Mouse (Mus musculus): ENCODE data around the gene C1rl. TPM values are rescaled to one million over a fixed set of nuclear protein-coding genes. Genes with fewer than 3 reads are reported as not detected.
"Not testable (repeated sequence)": the region's sequence is repeated elsewhere in the genome, so short reads cannot be mapped to it uniquely, and the experiment has no call there.

C1rl gene
- total RNA-seq, 2 experiments from 2014 or later = 0.25 to 0.37 TPM

DNA sequence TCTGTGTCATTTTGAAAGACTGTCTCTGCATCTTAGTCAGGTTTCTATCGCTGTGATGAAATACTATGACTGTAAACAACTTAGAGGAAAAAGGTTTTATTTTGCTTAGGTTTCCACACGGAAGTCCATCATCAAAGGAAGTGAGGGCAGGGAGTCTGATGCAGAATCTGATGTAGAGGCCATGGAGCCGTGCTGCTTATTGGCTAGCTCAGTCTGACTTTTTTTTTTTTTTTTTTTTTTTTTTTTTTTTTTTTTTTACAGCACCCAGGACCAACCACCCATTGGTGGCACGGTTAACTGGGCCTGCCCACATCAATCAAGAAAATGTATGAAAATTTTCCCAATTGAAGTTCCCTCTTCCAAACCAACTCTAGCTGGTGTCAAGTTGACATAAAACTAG lies 4.0 kb upstream of the C1rl start:
- no peak overlapping the region for H3K4me3 ChIP-seq
- no peak for DNase-seq (ENCODE audit: extremely low spot score in 1 of 2, low spot score in 2 of 2)
- TF ChIP-seq CTCF (IDR thresholded peaks at IDR 0.05) = no peak
- intact Hi-C loops (cut with DNase I) = no loop called here
- H3K27ac ChIP-seq = no peak overlapping the region

DNA sequence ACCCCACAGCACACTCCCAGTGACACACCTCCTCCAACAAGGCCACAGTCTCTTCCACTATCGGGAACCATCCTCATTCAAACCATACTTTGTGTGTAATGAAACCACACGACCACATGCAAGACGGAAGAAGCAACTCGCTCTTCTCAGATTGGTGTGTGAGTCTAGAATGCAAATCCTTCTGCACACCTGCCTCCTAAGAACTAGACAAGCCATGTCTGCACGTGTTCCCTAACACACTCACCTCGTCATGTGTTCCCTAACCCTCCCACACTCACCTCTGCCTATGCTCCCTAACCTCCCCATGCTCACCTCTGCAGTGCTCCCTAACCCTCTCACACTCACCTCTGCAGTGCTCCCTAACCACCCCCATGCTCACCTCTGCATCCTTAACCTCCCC lies 1.5 kb upstream of the C1rl start:
- H3K27ac ChIP-seq = no peak overlapping the region
- DNase-seq (ENCODE audit: extremely low spot score in 1 of 2, low spot score in 2 of 2) = no peak
- intact Hi-C loops (cut with DNase I) = loop anchor here (5.0 kb wide), 1 partner anchor 151 kb away; no protein-coding TSS in a partner anchor
- no peak for TF ChIP-seq CTCF (IDR thresholded peaks at IDR 0.05)
- no peak overlapping the region for H3K4me3 ChIP-seq

DNA sequence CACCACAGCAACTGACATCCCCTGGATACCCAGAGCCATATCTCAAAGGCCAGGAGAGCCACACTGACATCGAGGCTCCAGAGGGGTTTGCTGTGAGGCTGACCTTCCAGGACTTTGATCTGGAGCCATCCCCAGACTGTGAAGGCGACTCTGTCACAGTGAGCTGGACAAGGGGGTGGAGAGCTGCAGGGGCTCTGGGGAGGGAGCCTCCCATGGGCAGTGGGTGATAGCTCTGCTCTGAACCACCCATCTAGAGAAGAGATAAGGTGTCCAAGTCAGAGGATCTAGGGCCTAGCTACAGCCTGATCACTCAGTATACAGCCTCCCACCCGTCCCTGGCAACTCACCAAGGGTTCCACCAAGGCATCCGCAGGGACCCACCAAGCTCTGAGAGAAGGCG lies 973 bp downstream of the C1rl start:
- intact Hi-C loops (cut with DNase I) = loop anchor here (1.0 to 5.0 kb wide), 2 partner anchors 48 to 148 kb away; partner anchors contain the start of gene C1s1
- Histone ChIP-seq H3K4me3 (no peak overlapping the region), H3K27ac (no peak overlapping the region)
- DNase-seq (ENCODE audit: extremely low spot score in 1 of 2, low spot score in 2 of 2) = no peak
- TF ChIP-seq CTCF (IDR thresholded peaks at IDR 0.05) = no peak

DNA sequence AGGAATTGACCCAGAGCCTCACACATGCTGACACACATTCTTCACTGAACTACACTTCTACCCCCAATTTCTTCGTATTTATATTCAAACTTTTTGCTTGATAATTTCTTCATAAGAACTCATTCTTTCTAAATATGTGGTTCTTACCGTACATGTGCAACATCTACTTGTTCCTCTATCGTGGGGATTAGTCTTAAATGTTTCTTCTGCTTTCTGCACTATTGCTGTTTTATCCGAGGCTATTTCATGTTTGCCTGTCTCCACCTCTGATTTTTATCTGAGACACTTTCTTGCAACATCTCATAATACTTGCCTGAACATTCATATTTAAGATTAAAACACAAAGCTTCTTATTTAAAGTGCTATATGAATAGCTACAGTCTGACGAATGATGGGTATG lies 3.1 kb downstream of the C1rl start:
- TF ChIP-seq CTCF (IDR thresholded peaks at IDR 0.05) = no peak
- no peak for DNase-seq (ENCODE audit: extremely low spot score in 1 of 2, low spot score in 2 of 2)
- Histone ChIP-seq H3K27ac (no peak overlapping the region), H3K4me3 (no peak overlapping the region)
- intact Hi-C loops (cut with DNase I) = no loop called here

DNA sequence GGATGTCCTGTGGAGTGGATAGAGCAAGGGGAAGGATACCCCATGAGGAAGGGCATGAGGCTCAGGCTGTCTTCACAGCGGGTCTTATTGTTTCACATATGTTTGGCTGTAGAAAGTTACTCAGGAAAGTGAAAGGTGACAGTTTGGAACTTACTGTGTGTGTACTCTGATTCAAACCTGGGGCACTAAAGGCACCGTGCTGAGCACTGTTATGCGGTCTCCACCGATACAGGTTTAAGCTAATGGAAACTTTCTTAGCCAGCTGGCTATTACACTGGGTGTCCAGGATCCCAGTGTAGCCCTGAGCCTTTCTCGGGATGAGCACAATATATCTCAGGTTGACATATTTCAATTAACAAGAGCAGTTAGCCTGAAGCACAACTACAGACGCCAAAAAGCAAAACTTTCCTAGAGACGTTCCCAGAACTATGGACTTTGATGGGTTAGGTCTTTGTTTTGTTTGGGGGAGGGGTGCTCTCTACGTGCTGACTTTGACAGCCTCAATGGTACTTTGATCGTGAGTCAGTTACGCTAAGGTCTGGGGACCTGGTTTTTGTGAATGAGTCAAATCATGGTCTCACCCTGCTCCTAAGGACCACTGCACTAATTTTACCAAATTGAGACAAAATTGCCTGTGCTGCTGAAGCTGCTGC lies 7.1 kb downstream of the C1rl start:
- Histone ChIP-seq H3K27ac (no peak overlapping the region), H3K4me3 (no peak overlapping the region)
- no peak for DNase-seq (ENCODE audit: extremely low spot score in 1 of 2, low spot score in 2 of 2)
- TF ChIP-seq CTCF (IDR thresholded peaks at IDR 0.05) = no peak
- intact Hi-C loops (cut with DNase I) = no loop called here

DNA sequence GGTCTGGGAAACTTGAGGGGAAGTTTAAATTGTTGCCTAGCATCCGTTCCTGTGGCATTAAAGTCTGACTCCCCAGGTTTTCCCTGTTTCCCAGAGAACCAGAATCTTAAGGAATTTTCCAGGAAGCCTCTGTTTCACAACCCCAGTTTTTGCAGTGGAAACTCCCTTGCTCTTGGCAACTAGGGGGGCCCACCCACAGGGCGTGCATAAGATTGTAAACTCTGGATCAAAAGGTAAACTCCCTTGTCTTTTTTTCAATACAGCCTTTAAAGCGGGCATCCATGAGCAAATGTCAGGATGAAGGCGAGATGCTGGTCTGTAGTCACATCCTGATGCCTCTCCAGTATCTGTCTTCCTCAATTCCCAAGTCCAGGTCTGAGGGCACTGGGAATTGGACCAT lies 8.6 kb downstream of the C1rl start:
- H3K4me3 ChIP-seq = no peak overlapping the region
- no peak for TF ChIP-seq CTCF (IDR thresholded peaks at IDR 0.05)
- no peak for DNase-seq (ENCODE audit: extremely low spot score in 1 of 2, low spot score in 2 of 2)
- H3K27ac ChIP-seq = no peak overlapping the region
- intact Hi-C loops (cut with DNase I) = no loop called here

DNA sequence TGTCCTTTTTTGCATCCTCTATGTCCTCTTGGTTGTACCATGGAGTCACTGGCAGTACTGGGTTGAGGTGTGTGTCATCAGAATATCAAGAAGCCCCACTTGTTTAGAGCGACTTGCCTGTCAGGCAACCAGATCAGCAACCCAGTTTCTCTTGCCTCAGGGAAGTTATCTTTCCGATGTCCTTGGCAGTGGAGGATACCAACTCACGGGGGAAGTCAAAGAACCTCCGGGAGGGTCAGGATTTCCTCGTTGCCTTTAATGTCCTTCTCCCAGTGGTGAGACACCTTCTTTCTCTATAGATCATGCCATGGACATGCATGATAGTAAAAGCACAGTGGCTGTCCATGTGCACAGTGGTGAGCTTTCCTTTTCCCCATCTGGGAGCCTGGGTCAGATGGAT lies 9.1 kb downstream of the C1rl start:
- no peak overlapping the region for H3K4me3 ChIP-seq
- no peak overlapping the region for H3K27ac ChIP-seq
- DNase-seq (ENCODE audit: extremely low spot score in 1 of 2, low spot score in 2 of 2) = no peak
- TF ChIP-seq CTCF (IDR thresholded peaks at IDR 0.05) = no peak
- intact Hi-C loops (cut with DNase I) = no loop called here

DNA sequence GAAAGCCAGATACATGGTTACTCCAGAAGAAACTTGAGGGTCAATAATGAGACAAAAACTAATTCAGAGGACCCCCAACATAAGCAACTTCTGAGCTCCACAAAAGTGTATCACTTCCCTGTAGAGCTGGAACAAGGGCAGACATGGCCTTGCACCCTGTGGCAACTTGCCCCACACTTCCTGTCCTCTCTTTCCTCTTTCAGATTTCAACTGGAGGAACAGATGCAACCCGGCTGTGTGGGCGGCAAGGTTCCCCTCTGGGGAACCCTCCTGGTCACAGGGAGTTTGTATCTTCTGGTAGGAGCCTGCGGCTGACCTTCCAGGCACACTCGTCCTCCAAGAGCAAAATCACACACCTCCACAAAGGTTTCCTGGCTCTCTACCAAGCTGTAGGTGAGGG lies 12.1 kb downstream of the C1rl start:
- no peak for TF ChIP-seq CTCF (IDR thresholded peaks at IDR 0.05)
- H3K27ac ChIP-seq = no peak overlapping the region
- no peak for DNase-seq (ENCODE audit: extremely low spot score in 1 of 2, low spot score in 2 of 2)
- no peak overlapping the region for H3K4me3 ChIP-seq
- intact Hi-C loops (cut with DNase I) = no loop called here

DNA sequence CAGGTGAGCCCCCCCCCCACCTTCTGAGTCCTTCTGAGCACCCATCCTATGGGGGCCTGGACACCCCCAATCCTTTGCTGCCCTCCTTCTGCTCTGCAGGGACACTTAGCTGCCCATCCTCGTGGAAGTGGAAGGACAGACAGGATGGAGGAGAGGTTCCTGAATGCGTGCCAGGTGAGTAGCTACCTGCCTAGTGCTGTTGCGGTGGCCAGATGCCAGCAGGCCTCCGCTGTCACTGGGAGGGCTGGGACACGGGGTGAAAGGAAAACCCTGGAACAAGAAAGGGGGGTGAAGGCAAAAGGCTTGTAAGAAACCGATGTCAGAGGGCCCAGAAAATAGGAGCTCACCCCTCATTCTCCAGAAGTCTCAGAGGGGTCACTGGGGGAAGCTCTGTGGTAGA lies 14.1 kb downstream of the C1rl start:
- DNase-seq (ENCODE audit: extremely low spot score in 1 of 2, low spot score in 2 of 2) = no peak
- Histone ChIP-seq H3K27ac (no peak overlapping the region), H3K4me3 (no peak overlapping the region)
- intact Hi-C loops (cut with DNase I) = no loop called here
- no peak for TF ChIP-seq CTCF (IDR thresholded peaks at IDR 0.05)

DNA sequence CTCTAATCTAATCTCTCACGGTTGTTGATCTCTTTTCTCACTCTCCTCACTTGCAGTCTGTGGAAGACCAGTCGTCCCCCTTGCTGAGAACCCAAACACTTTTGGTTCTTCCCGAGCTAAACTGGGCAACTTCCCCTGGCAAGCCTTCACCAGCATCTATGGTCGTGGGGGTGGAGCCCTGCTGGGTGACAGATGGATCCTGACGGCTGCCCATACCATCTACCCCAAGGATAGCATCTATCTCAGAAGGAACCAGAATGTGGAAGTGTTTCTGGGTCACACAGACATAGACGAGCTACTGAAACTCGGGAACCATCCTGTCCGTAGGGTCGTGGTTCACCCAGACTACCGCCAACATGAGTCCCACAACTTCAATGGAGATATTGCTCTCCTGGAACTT lies 15.4 kb downstream of the C1rl start:
- Histone ChIP-seq H3K27ac (no peak overlapping the region), H3K4me3 (no peak overlapping the region)
- DNase-seq (ENCODE audit: extremely low spot score in 1 of 2, low spot score in 2 of 2) = peak in 1 of 2 experiments; percentile 18
- intact Hi-C loops (cut with DNase I) = no loop called here
- TF ChIP-seq CTCF (IDR thresholded peaks at IDR 0.05) = no peak

DNA sequence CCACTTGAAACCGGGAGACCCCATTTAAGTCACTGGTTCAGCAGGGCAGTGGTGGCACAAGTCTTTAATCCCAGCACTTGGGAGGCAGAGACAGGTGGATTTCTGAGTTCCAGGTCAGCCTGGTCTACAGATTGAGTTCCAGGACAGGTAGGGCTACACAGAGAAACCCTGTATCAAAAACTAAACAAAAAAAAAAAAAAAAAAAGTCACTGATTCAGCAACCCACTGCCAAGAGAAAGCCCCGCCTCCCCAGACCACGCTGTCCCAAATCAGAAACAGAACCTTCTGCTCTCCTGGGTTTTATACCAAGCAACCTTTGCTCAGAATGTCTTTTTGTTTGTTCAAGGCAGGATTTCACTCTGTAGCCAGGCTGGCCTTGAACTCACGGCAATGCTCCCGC lies 16.3 kb downstream of the C1rl start:
- intact Hi-C loops (cut with DNase I); H3K27ac ChIP-seq; H3K4me3 ChIP-seq; DNase-seq (ENCODE audit: extremely low spot score in 1 of 2, low spot score in 2 of 2): not testable (repeated sequence)

DNA sequence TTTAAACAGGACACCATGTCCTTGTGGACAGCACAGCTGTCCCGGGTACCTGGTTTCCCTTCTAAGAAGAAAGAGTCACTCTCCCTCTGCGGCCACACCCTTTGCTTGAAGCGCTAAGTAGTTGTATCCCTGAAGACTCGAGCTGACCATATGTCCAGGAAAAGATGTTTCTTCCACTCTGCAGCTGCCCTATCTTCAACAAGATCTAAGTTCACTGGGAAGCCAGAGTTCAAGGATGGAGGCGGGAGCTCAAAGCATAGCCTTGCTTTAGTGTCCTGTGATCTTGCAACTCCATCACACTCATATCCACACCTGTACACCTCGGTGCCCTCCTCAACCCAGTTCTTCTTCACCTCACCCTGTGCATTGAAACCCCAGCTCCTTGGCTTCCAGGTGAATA lies 19.0 kb downstream of the C1rl start:
- Histone ChIP-seq H3K27ac (no peak overlapping the region), H3K4me3 (no peak overlapping the region)
- intact Hi-C loops (cut with DNase I) = loop anchor here (2.0 kb wide), 1 partner anchor 31 kb away; the partner anchor contains the start of gene C1s1
- TF ChIP-seq CTCF (IDR thresholded peaks at IDR 0.05) = no peak
- DNase-seq (ENCODE audit: extremely low spot score in 1 of 2, low spot score in 2 of 2) = no peak

DNA sequence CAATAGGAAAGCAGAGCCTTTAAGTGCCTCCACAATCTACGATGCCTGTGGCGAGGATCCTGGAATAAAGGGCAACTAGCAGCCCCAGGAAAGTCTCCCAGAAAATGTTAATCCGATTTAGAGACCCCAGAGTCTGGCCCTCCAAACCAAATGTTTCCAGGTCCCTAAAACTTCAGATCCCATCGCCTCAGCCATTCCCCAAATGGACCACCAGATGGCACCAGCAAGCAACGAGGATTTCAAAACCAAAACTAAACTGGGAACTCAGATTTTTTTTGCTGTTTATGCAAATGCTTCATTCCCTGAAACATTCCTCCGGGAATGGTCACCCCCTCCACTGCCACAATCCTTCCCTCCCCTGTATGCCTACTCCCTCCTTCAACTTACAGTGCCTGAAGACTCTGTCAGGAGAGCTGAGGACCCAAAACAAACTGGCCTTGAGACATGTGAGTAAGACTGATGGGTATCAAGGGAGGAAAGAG lies 19.5 kb downstream of the C1rl start, which contains the start of gene C1ra:
C1ra (plus strand) TSS at position 51 of the 482 bp plus-strand sequence.
- H3K4me3 ChIP-seq = peak within 1 kb of the TSS; percentile 35
- peak; percentile 33 to 61 for DNase-seq (ENCODE audit: extremely low spot score in 1 of 2, low spot score in 2 of 2)
- peak; percentile 83 for TF ChIP-seq CTCF (IDR thresholded peaks at IDR 0.05)
- H3K27ac ChIP-seq = no peak within 1 kb of the TSS
- intact Hi-C loops (cut with DNase I) = loop anchor here (2.0 kb wide), 1 partner anchor 30 kb away; the partner anchor contains the start of gene C1s1

DNA sequence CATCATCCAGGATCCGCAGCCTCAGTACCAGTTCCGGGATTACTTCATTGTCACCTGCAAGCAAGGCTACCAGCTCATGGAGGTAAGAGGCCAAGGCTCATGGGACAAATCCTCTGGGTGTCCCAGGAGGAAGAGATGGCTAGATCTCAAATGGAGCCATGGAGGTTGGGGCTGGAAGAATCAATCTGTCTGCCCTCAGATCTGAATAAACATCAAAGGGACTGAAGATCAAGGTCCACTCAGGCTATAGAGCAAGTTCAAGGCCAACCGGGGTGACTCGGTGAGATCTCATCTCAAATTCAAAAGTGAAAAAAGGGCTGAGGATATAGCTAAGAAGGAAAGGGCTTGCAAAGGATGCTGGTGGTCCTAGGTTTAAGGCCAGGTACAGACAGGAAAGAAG lies 24.8 kb downstream of the C1rl start:
- intact Hi-C loops (cut with DNase I); H3K4me3 ChIP-seq; H3K27ac ChIP-seq; DNase-seq (ENCODE audit: extremely low spot score in 1 of 2, low spot score in 2 of 2): not testable (repeated sequence)

DNA sequence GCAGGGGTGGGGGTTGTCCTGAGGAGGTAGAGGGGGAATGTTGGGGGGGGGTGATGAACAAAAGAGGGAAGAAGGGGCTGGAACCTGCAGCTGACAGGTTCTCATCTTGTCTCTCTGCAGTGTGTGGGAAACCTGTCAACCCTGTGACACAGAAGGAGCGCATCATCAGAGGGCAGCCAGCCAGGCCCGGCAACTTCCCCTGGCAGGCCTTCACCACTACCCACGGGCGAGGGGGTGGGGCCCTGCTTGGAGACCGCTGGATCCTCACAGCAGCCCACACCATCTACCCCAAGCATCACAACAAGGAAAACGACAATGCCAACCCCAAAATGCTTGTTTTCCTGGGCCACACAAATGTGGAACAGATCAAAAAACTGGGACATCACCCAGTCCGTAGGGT lies 29.2 kb downstream of the C1rl start:
- H3K27ac ChIP-seq; H3K4me3 ChIP-seq; intact Hi-C loops (cut with DNase I): not testable (repeated sequence)
- DNase-seq (ENCODE audit: extremely low spot score in 1 of 2, low spot score in 2 of 2) = peak; percentile 25 to 73

All from left cerebral cortex, adult 2 months (tissue).